Mouse (Mus musculus) heart, adult 2 months (tissue): ENCODE data around the gene Gramd2.

Experiments used
- CTCF ChIP-seq: fragments of 200-600 bp; IDR thresholded peaks from 2 replicates; pipeline ENCODE4 v1.8.1; 2022; ENCODE audit warnings: antibody characterized with exemption, mild to moderate bottlenecking, moderate library complexity
- POLR2A ChIP-seq: fragments of 200-500 bp; IDR thresholded peaks from 2 replicates; pipeline ENCODE4 v1.6.1; 2011; ENCODE audit warnings: mild to moderate bottlenecking, low read depth, low read length, control low read depth; ENCODE audit not compliant: insufficient read depth

DNA sequence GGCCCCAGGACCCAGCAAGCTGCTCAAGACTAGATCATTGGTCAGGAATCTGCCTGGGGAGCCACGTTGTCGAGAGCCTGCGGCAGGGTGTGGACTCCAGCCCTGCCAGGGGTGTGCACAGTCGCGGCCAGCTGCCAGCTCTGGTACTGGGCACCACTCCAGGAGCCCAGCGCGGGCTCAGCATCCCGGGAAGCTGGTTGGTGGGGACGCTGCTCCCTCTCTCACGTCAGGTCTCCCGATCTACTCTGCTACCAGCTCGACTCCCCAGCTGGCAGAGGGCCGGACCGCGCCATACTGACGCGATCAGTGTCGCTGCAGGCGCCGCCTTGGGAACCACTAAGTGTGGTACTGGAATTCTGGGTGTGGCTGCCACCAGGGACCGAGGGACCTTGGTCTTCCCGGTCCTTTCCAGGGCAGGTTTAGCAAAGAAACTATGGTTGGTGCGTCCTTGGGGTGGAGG is 11.7 kb downstream of the Gramd2 start:
- TF ChIP-seq CTCF (no peak), POLR2A (no peak)
